Mouse (Mus musculus) MN1 (cell line): ENCODE results near the gene Khsrp.

Experiments used
- DNase-seq: peaks from one replicate; pipeline ENCODE4 v3.0.0-alpha.2; 2016; ENCODE audit warnings: low spot score

The Khsrp gene

GRCm38 (mm10) chr17:56986105-56986805 is 45.1 kb downstream of the Khsrp start:
- DNase-seq = peak; percentile 43

GRCm38 (mm10) chr17:56985656-56986055 is 45.7 kb downstream of the Khsrp start:
- DNase-seq = no peak

GRCm38 (mm10) chr17:56984886-56985285 is 46.4 kb downstream of the Khsrp start:
- DNase-seq = no peak

DNA sequence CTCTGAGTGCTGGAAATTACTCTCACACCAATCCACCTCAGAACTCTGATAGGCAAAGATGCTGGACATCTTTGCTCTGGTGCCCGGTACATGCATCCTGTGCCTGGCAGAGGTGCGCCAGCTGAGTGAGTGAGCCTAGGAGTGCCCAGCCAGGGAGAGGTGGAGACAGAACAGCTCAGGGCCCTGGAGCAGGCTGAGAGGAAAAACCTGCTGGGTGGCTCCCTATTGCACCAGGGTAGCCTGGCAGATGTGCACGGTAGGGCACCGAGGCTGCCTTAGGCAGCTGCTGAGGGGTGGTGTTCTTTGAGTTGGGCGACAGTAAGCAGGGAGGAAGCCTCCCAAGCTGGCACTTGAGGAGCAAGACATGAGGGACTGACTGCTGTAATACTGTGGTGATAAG is 49.3 kb downstream of the Khsrp start, which contains the start of gene Acer1:
Acer1 (minus strand) TSS at position 114 of the 400 bp plus-strand sequence.
- DNase-seq = no peak

- DNase-seq = no peak
Measured at GRCm38 (mm10) chr17:56981049-56981448, 50.3 kb downstream of the Khsrp start.

DNA sequence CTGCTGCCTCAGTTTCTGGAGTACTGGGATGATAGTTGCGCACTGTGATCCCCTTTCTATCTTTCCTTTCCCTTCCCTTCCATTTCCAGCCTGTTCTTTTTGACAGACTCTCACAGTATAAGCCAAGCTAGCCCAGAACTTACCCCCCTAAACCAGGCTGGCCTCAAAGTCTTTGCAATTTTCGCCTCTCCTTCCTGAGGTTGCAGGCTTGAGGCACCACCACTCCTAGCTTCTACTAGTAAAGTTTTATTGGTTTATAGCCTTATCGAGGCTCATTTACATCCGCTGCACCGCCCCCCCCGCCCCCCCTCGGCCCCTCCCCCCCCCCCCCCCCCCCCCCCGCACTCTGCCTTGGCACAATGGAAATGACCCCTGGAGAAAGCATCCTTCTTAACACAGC is 51.8 kb downstream of the Khsrp start:
- no peak for DNase-seq

DNA sequence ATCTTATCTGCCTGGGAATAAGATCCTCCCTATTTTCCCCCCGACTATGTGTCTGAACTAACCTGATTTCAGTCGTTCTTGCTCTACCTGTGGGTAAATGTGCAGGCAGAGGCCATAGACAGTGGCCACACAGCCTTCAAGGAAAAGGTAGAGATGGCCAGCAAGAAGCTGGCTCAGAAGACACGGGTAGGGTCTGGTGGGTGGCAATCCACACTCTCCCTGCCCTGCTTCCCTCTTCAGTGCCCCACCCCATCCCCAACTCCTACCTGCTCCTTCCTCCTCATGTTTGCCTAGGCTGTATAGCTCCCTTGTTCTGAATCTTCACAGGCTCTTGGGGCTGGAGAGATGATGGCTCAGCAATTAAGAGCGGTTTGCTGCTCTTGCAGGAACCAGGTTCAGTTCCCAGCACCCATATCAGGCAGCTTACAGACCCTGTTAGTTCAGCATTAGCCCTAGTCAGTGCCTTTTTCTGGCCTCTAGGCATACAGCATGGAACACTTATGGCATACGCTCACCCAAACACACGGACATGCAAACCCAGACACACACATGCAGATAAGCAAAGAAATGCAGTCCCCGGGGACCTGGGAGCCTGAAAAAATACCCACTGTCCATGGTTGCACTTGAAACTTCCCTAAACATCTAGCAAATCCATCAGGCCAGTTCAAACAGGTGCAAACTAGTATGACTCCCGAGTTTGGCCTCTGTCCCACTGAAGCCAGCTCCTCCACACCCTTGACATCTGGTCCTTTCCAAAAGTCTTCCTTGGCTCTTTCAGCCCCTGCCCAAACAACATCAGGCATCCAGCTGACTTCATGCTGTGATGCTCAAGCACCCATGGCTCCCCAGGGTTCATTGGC is 54.6 kb downstream of the Khsrp start:
- no peak for DNase-seq

DNA sequence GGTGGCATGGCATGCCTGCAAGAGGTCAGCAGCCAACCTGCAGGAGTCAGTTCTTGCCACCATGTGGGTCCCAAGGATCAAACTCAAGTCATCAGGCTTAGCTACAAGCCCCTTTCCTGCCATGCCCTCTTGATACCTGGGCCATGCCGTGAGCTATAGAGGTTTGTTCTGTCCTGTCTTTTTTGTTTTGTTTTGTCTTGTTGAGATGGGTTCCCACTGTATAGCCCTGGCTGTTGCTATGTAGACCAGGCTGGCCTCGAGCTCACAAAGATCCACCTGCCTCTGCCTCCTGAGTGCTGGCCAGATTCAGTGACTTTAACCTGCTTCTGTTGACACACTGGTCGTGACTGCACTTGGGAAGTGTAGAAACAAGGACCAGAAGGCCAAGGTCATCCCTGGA is 55.9 kb downstream of the Khsrp start:
- no peak for DNase-seq

DNA sequence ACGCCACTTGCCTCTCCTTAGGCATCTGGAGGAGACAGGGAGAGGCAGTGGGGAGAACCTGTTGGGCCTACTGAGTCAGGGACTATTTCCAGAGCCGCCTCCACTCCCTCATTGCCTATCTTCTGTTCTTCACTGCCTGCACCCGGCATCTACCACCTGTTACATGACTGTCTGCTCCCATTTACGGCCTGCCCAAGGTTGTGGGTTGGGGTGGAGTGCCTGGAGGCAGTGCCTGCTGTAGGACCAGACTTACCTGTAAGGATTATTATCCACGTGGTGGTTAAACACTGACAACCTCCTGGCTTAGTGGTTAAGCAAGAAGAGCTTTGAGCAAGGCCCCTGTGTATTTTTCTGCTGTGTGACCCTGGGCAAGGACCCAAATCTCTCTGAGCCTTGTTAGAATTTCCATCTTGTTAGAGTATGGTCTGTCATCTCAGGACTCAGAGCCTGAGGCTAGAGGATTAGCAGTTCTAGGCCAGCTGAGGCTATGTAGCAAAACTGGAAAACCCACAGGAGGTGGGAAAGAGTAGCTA is 56.5 kb downstream of the Khsrp start:
- DNase-seq = no peak

DNA sequence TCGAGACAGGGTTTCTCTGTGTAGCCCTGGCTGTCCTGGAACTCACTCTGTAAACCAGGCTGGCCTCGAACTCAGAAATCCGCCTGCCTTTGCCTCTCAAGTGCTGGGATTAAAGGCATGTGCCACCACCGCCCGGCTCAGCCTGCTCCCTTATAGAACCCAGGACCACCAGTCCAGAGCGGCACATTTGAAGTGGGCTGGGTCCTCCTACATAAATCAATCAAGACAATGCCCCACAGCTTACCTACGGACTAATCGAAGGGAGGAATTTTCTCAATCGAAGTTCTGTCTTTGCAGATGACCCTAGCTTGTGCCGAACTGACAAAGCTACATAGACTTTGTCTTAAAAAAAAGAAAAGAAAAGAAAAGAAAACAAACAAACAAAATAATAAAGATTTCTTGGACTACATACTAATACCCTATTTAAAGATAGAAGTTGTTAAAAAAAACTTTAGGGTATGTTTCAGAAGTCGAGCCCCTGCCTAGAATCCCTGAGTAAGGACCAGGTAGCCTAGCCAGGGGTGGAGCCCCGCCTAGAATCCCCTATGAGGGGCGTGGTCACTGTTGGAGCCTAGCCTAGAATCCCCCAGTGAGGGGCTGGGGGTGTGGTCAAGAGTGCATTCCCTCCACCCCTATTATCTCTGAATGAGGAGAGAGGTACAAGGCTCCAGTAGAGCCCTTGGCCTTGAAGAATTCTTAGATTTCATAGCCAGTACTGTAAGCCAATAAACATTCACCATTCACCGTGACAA is 57.2 kb downstream of the Khsrp start:
- DNase-seq = no peak
